In the genomic region with DNA sequence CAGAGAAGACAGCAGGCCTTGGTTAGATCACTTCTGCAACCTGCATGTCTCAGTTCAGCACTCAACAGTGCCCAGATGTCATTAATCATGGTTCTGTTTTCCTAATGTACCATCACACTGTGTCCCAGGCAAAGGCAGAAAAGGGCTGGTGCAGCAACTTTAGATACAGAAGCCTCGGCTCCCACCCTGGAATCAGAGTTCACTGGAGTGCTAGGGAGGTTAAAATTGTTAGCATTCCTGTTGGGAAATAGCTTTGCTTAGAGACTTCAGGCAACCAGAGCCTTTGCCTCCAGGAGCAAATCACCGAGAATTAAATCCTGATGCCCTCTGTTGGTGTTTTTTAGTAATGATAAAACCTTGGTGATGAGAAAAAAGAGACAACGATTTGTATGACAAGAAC, we compare ENCODE assay signal across 10 mouse cellular contexts. TPM values are rescaled to one million over a fixed set of nuclear protein-coding genes. Genes with fewer than 3 reads are reported as not detected.
A peak's percentile ranks its signal among the peaks of the same experiment; 100 is the strongest.
DNase-seq lines count a peak whose midpoint lies in the region; ATAC-seq lines count a peak whose summit lies in the region.
"Had no signal": no experiment of that assay in that cellular context is flagged by ENCODE, and none has a peak within 500 bp of the region (broad histone marks: within the 10 kb centered on the region; RNA-seq: fewer than 3 reads in every experiment).

No protein-coding gene starts in this region.

- H3K27me3 ChIP-seq in hindbrain, embryonic 11.5 days (ENCODE audit: control insufficient read depth, insufficient read depth, low read length): no peaks in the 10 kb centered on the region
- H3K27me3 ChIP-seq in hindbrain, embryonic 12.5 days: no peaks in the 10 kb centered on the region
- H3K27me3 ChIP-seq in midbrain, embryonic 11.5 days (ENCODE audit: control insufficient read depth, insufficient read depth, low read length): no peaks in the 10 kb centered on the region

- H3K9me3 ChIP-seq in hindbrain, embryonic 11.5 days (ENCODE audit: control insufficient read depth, low read length): no peaks in the 10 kb centered on the region
- no peaks in the 10 kb centered on the region for H3K9me3 ChIP-seq in hindbrain, embryonic 12.5 days (replicated peaks)
- H3K9me3 ChIP-seq in midbrain, embryonic 11.5 days (ENCODE audit: control insufficient read depth, low read length): no peaks in the 10 kb centered on the region

- no peaks in the 10 kb centered on the region for H3K36me3 ChIP-seq in hindbrain, embryonic 11.5 days (ENCODE audit: control insufficient read depth, insufficient read depth, low read length)
- H3K36me3 ChIP-seq in hindbrain, embryonic 12.5 days: no peaks in the 10 kb centered on the region
- no peaks in the 10 kb centered on the region for H3K36me3 ChIP-seq in midbrain, embryonic 11.5 days (ENCODE audit: control insufficient read depth, insufficient read depth, low read length)

- no peak overlapping the region for H3K4me3 ChIP-seq in hindbrain, embryonic 11.5 days (ENCODE audit: low read depth, low read length)
- no peak overlapping the region for H3K4me3 ChIP-seq in hindbrain, embryonic 12.5 days
- no peak overlapping the region for H3K4me3 ChIP-seq in midbrain, embryonic 11.5 days (ENCODE audit: low read depth, low read length)

- whole genome bisulfite sequencing in hindbrain, embryonic 11.5 days: 41% methylated on average over 3 of the region's 3 CpGs
- 38% methylated on average over 3 of the region's 3 CpGs for WGBS in hindbrain, embryonic 12.5 days
- whole genome bisulfite sequencing in midbrain, embryonic 11.5 days: 47% methylated on average over 3 of the region's 3 CpGs

- no peak overlapping the region for H3K9ac ChIP-seq in hindbrain, embryonic 11.5 days (ENCODE audit: low read depth, low read length)
- H3K9ac ChIP-seq in hindbrain, embryonic 12.5 days: no peak overlapping the region
- no peak overlapping the region for H3K9ac ChIP-seq in midbrain, embryonic 11.5 days (ENCODE audit: low read length)

- H3K27ac ChIP-seq in hindbrain, embryonic 11.5 days (ENCODE audit: low read depth, low read length): no peak overlapping the region
- H3K27ac ChIP-seq in hindbrain, embryonic 12.5 days: no peak overlapping the region
- H3K27ac ChIP-seq in midbrain, embryonic 11.5 days (ENCODE audit: low read depth, low read length): no peak overlapping the region

- H3K4me2 ChIP-seq in hindbrain, embryonic 11.5 days (replicated peaks; ENCODE audit: low read depth, low read length): no peak overlapping the region
- H3K4me2 ChIP-seq in hindbrain, embryonic 12.5 days (replicated peaks): no peak overlapping the region
- H3K4me2 ChIP-seq in midbrain, embryonic 11.5 days: no peak overlapping the region

- H3K4me1 ChIP-seq in hindbrain, embryonic 11.5 days (replicated peaks; ENCODE audit: control insufficient read depth, insufficient read depth, low read length): no peaks in the 10 kb centered on the region
- no peaks in the 10 kb centered on the region for H3K4me1 ChIP-seq in hindbrain, embryonic 12.5 days
- H3K4me1 ChIP-seq in midbrain, embryonic 11.5 days (ENCODE audit: control insufficient read depth, insufficient read depth, low read length): no peaks in the 10 kb centered on the region

- no peak; the same call in 1 of the 2 replicates for ATAC-seq in hindbrain, embryonic 11.5 days (ENCODE audit: low FRiP score)
- ATAC-seq in hindbrain, embryonic 12.5 days (ENCODE audit: low FRiP score): no peak
- ATAC-seq in midbrain, embryonic 11.5 days (ENCODE audit: low FRiP score): no peak

- peak; percentile 20 for DNase-seq in hindbrain, embryonic 11.5 days (ENCODE audit: low spot score)
- DNase-seq in embryo, embryonic 10 days (ENCODE audit: low spot score): peak; percentile 51
- peak; percentile 14 for DNase-seq in forelimb bud, embryonic 11.5 days (ENCODE audit: low read depth, low spot score)
- peak; percentile 18 for DNase-seq in lung, postnatal 10 days
- DNase-seq in midbrain, embryonic 11.5 days (ENCODE audit: low spot score, missing footprints): no peak
- DNase-seq in thymus, postnatal 10 days (ENCODE audit: low spot score in 2 of 2): no peak
- DNase-seq: cerebellum, adult 18-20 months; gastrocnemius, postnatal 36 days; thymus, adult 18-20 months had no signal

RNA-seq across cellular contexts. Expression of a gene that starts 45.7 kb away (rescaled TPM):
- 0.68 and 1.2 TPM in 2 replicates for polyA plus RNA-seq in hindbrain, embryonic 11.5 days (2014; fragmentation: Nextera tagmentation; extraction: Ambion mirVana)
- polyA plus RNA-seq in hindbrain, embryonic 12.5 days (2016; fragmentation: Nextera tagmentation; extraction: Ambion mirVana): 2.8 and 2.9 TPM in 2 replicates
- polyA plus RNA-seq in midbrain, embryonic 11.5 days (2014; fragmentation: Nextera tagmentation; extraction: Ambion mirVana): 0.51 and 0.57 TPM in 2 replicates

Comparison
In these comparisons a context has a peak if more than half of its experiments do, and no peak if none do; other contexts are left out.
1. DNase-seq: peak in hindbrain, embryonic 11.5 days (single experiment), embryo, embryonic 10 days (single experiment), forelimb bud, embryonic 11.5 days (single experiment) and lung, postnatal 10 days (single experiment); none in midbrain, embryonic 11.5 days (single experiment) and thymus, postnatal 10 days (0 of 2).